Mouse (Mus musculus) midbrain, embryonic 12.5 days (tissue): ENCODE data around the gene Shld2. TPM values are rescaled to one million over a fixed set of nuclear protein-coding genes. Genes with fewer than 3 reads are reported as not detected.
"Not testable (repeated sequence)": the region's sequence is repeated elsewhere in the genome, so short reads cannot be mapped to it uniquely, and the experiment has no call there.

Source experiments
- ATAC-seq: fragments of 200-750 bp; cut with Nextera tagmentation; 2 replicates; pipeline ENCODE4 v1.8.0; 2017; ENCODE audit warnings: low read depth, moderate TSS enrichment, moderate library complexity; ENCODE audit not compliant: low FRiP score
- H3K27ac ChIP-seq: fragments of 300-500 bp; sonication (generic); replicated peaks from 2 replicates; pipeline ENCODE4 v1.5.1; 2016; ENCODE audit warnings: mild to moderate bottlenecking
- H3K27me3 ChIP-seq: fragments of 300-500 bp; sonication (generic); 2 replicates; pipeline ENCODE4 v1.6.1; 2016; ENCODE audit warnings: mild to moderate bottlenecking
- H3K36me3 ChIP-seq: fragments of 300-500 bp; sonication (generic); 2 replicates; pipeline ENCODE4 v1.6.1; 2016
- H3K4me1 ChIP-seq: fragments of 300-500 bp; sonication (generic); 2 replicates; pipeline ENCODE4 v1.6.1; 2016
- H3K4me2 ChIP-seq: fragments of 300-500 bp; sonication (generic); replicated peaks from 2 replicates; pipeline ENCODE4 v1.6.1; 2016; ENCODE audit warnings: mild to moderate bottlenecking, moderate library complexity
- H3K4me3 ChIP-seq: fragments of 300-500 bp; sonication (generic); 2 replicates; pipeline ENCODE4 v1.5.1; 2016; ENCODE audit warnings: mild to moderate bottlenecking
- H3K9ac ChIP-seq: fragments of 300-500 bp; sonication (generic); replicated peaks from 2 replicates; pipeline ENCODE4 v1.6.1; 2016; ENCODE audit warnings: mild to moderate bottlenecking, moderate library complexity
- H3K9me3 ChIP-seq: fragments of 300-500 bp; sonication (generic); 2 replicates; pipeline ENCODE4 v1.6.1; 2016; ENCODE audit warnings: mild to moderate bottlenecking
- WGBS: fragments of 180-500 bp; shearing (Covaris S2); methylation state at CpG from one replicate; pipeline ENCODE4 v1.1.7; 2016; 5-methylcytosine and 5-hydroxymethylcytosine counted together
- polyA plus RNA-seq: library from polyadenylated mRNA; unstranded; fragments of >200 nt; fragmentation: Nextera tagmentation; extraction: Ambion mirVana; gene quantifications from 2 replicates; pipeline ENCODE4 v1.2.1, GENCODE M21; 2016

The Shld2 gene
- polyA plus RNA-seq, 1 experiment from 2014 or later = 7.9 TPM

GRCm38 (mm10) chr14:34274141-34274540 is 36.2 kb downstream of the Shld2 start:
- no peaks in the 10 kb centered on the region for H3K36me3 ChIP-seq
- no peak overlapping the region for H3K27ac ChIP-seq
- no peak for ATAC-seq
- H3K4me1 ChIP-seq = no peaks in the 10 kb centered on the region
- no peaks in the 10 kb centered on the region for H3K9me3 ChIP-seq
- no peak overlapping the region for H3K4me2 ChIP-seq
- H3K4me3 ChIP-seq = no peak overlapping the region
- no peak overlapping the region for H3K9ac ChIP-seq
- H3K27me3 ChIP-seq = no peaks in the 10 kb centered on the region
- 90% methylated on average over 3 of the region's 3 CpGs for WGBS

DNA sequence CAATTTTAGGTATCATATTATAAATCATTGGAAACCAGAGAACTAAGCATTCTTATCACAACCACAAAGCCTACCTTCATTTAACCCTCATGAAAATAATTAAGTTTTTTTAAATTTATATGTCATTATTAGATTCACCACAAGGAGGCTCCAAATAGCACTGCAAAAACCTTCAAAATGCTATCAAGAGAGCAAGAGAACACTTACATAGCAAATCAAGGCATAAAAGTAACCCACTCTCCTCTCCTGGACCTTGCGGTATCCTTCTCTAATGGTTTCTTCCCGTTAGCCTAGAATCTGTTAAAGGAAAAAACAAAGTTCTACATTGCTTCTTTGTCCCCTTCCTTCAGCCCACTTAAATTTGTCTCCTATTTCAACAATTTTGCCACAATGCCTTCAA is 37.0 kb downstream of the Shld2 start:
- no peak overlapping the region for H3K27ac ChIP-seq
- no peak overlapping the region for H3K4me3 ChIP-seq
- H3K4me1 ChIP-seq = no peaks in the 10 kb centered on the region
- H3K9ac ChIP-seq = no peak overlapping the region
- 68% methylated on average over 2 of the region's 2 CpGs for WGBS
- no peak overlapping the region for H3K4me2 ChIP-seq
- no peaks in the 10 kb centered on the region for H3K36me3 ChIP-seq
- ATAC-seq = no peak
- H3K27me3 ChIP-seq = no peaks in the 10 kb centered on the region
- no peaks in the 10 kb centered on the region for H3K9me3 ChIP-seq

GRCm38 (mm10) chr14:34268046-34268445 is 42.2 kb downstream of the Shld2 start:
- Histone ChIP-seq H3K36me3 (no peaks in the 10 kb centered on the region), H3K4me3 (no peak overlapping the region), H3K4me2 (no peak overlapping the region), H3K9ac (no peak overlapping the region), H3K9me3 (no peaks in the 10 kb centered on the region), H3K27me3 (no peaks in the 10 kb centered on the region), H3K4me1 (no peaks in the 10 kb centered on the region), H3K27ac (no peak overlapping the region)
- WGBS = 82% methylated on average over 9 of the region's 9 CpGs
- no peak for ATAC-seq

- H3K4me1 ChIP-seq, H3K27me3 ChIP-seq, H3K27ac ChIP-seq, H3K4me2 ChIP-seq, H3K9me3 ChIP-seq, H3K36me3 ChIP-seq, H3K4me3 ChIP-seq, ATAC-seq, H3K9ac ChIP-seq: not testable (repeated sequence)
- whole genome bisulfite sequencing = 71% methylated on average over 3 of the region's 3 CpGs
Measured at GRCm38 (mm10) chr14:34258525-34258924, 51.8 kb downstream of the Shld2 start.

DNA sequence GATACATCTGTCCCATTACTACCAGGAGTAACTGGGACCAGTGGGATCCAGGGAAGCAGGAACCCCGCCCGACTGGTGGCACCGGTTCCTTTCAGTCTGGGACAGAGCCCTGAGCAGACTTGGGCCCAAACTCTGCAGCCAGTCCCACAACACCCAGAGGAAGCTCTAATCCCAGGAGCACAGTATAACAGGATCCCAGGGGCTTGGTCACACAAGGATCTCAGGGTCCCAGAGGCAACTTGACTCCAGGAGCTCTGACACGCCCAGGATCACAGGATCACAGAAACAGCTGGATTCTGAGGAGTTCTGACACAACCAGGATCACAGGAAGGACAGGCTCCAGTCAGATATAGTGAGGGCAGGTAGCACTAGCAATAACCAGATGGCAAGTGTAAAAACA is 57.0 kb downstream of the Shld2 start:
- Histone ChIP-seq H3K4me2 (no peak overlapping the region), H3K4me3 (no peak overlapping the region), H3K9ac (no peak overlapping the region), H3K27ac (no peak overlapping the region), H3K27me3 (no peaks in the 10 kb centered on the region), H3K36me3 (no peaks in the 10 kb centered on the region), H3K9me3 (no peaks in the 10 kb centered on the region), H3K4me1 (no peaks in the 10 kb centered on the region)
- WGBS = 90% methylated on average over 4 of the region's 4 CpGs
- ATAC-seq = no peak

DNA sequence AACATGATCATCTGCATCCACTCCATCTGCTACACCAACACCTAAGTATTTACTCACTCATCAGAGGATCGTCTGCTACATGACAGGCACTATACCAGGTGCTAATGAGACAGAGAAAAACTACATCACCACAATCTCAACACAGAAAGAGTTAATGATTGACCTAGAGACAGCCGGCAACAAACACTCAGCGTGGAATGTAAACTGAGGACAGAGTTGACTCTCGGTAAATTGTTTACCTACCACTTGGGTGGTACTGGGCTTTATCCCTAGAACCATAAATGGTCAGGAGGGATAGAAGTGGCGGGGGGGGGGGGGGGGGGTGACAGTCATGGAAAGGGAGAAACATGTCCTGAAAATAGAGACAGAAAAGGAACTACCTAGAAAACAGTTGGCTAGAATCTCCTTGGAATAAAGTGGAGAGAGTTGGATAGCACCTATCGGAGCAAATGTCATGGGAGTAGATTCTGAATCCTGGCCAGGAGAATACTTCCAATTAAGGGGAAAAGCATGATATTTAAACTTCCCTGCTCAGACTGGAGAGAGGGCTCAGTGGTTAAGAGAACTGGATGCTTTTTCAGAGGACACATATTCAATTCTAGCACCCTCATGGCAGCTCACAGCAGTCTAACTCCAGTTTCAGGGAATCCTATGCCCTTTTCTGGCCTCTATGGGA is 57.7 kb downstream of the Shld2 start:
- Histone ChIP-seq H3K9ac (no peak overlapping the region), H3K4me2 (no peak overlapping the region), H3K4me1 (no peaks in the 10 kb centered on the region), H3K4me3 (no peak overlapping the region), H3K27ac (no peak overlapping the region), H3K9me3 (no peaks in the 10 kb centered on the region), H3K36me3 (no peaks in the 10 kb centered on the region), H3K27me3 (no peaks in the 10 kb centered on the region)
- WGBS = 66% methylated on average over 5 of the region's 6 CpGs
- no peak for ATAC-seq

DNA sequence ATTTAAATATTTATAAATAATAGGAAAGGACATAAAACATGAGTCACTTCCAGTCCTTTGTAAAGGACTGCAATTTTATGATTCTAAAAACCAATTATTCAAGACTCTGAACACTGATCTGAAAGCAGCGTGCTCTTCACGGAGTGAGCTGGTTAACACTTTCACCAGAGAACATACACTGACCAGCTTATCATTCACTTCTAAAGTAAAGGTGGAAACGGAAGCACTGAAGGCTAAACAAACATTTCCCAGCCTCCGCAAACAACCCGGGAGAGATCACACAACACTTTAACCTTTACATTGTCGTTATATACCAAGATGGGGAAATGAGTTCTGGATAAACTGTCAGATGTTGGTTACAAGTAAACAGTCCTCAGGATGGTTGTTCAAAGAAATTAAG is 69.6 kb downstream of the Shld2 start:
- Histone ChIP-seq H3K4me3 (no peak overlapping the region), H3K36me3 (no peaks in the 10 kb centered on the region), H3K9me3 (no peaks in the 10 kb centered on the region), H3K4me2 (no peak overlapping the region), H3K9ac (no peak overlapping the region), H3K27ac (no peak overlapping the region), H3K4me1 (no peaks in the 10 kb centered on the region), H3K27me3 (no peaks in the 10 kb centered on the region)
- WGBS = 73% methylated on average over 6 of the region's 6 CpGs
- ATAC-seq = no peak

GRCm38 (mm10) chr14:34240263-34240662 is 70.0 kb downstream of the Shld2 start:
- no peak overlapping the region for H3K4me2 ChIP-seq
- H3K9ac ChIP-seq = no peak overlapping the region
- no peaks in the 10 kb centered on the region for H3K9me3 ChIP-seq
- H3K4me1 ChIP-seq = no peaks in the 10 kb centered on the region
- no peaks in the 10 kb centered on the region for H3K36me3 ChIP-seq
- H3K27me3 ChIP-seq = no peaks in the 10 kb centered on the region
- H3K27ac ChIP-seq = no peak overlapping the region
- 89% methylated on average over 10 of the region's 10 CpGs for WGBS
- no peak for ATAC-seq
- no peak overlapping the region for H3K4me3 ChIP-seq

DNA sequence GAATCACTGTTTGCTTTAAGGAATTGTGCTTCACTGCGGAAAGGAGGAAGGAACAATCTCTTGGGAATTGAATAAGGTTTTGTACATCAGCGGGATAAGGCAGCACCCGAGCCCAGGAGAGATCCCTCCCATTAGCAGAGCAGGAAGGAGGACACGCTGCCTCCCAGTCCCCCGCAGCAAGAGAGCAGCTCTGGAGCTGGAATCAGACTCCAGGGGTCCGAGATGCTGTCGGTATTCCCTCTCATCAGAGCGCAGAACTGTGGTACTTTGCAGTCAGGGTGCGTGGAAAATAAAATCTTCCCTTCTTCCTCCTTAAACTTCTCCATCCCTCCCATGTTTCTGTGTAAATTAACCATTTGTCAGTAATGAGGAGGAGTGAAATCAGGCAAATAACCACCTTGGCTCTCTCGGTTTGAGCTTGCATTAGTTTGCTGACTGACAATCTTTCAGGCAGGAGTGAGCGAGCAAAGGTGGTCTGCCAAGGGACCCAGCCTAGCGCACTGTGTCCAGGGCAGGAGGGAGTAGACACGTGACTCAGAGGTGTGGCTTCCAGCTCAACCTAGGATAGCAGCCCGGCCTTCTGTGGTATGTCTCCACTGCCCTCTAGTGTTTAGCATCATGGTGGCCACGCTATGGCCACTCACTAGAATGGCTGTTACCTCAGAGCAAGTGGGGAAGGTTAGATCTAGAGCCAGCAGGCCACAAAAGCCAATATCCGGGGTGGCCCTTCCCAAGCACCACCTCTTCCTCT is 75.5 kb downstream of the Shld2 start:
- peaks cover 3% of the 10 kb centered on the region; the same call in 1 of the 2 replicates for H3K27me3 ChIP-seq
- H3K9ac ChIP-seq = peak overlapping the region; percentile 40; the same call in 1 of the 2 replicates
- ATAC-seq = peak; percentile 98
- H3K9me3 ChIP-seq = no peaks in the 10 kb centered on the region
- 3% methylated on average over 16 of the region's 16 CpGs for WGBS
- H3K4me2 ChIP-seq = peak overlapping the region; percentile 62
- H3K4me3 ChIP-seq = peak overlapping the region; percentile 29
- peaks cover 4% of the 10 kb centered on the region; the same call in 1 of the 2 replicates for H3K4me1 ChIP-seq
- H3K36me3 ChIP-seq = no peaks in the 10 kb centered on the region
- H3K27ac ChIP-seq = no peak overlapping the region

DNA sequence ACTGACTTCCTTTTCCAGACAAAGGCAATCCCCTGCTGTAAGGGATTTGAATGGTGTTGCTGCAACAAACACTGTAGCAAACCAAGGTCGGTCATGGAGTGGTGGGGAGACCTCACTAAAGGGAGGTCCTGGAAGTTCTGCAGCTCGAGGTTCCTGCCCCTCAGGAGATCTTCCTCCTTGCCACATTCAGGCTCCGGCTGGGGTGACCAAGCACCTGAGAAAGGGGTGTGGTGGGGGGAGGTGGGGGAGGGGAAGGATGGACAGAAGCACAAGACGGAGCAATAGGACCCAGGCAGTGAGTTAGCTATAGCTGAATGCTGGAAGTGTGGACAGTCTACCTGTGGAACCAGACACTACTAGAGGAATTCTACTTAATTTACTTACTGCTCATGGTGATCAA is 76.4 kb downstream of the Shld2 start:
- no peak for ATAC-seq
- Histone ChIP-seq H3K4me3 (no peak overlapping the region), H3K27ac (no peak overlapping the region), H3K36me3 (no peaks in the 10 kb centered on the region), H3K9me3 (no peaks in the 10 kb centered on the region), H3K27me3 (peaks cover 3% of the 10 kb centered on the region; the same call in 1 of the 2 replicates), H3K9ac (no peak overlapping the region), H3K4me1 (peaks cover 4% of the 10 kb centered on the region; the same call in 1 of the 2 replicates), H3K4me2 (no peak overlapping the region)
- 60% methylated on average over 4 of the region's 4 CpGs for WGBS

DNA sequence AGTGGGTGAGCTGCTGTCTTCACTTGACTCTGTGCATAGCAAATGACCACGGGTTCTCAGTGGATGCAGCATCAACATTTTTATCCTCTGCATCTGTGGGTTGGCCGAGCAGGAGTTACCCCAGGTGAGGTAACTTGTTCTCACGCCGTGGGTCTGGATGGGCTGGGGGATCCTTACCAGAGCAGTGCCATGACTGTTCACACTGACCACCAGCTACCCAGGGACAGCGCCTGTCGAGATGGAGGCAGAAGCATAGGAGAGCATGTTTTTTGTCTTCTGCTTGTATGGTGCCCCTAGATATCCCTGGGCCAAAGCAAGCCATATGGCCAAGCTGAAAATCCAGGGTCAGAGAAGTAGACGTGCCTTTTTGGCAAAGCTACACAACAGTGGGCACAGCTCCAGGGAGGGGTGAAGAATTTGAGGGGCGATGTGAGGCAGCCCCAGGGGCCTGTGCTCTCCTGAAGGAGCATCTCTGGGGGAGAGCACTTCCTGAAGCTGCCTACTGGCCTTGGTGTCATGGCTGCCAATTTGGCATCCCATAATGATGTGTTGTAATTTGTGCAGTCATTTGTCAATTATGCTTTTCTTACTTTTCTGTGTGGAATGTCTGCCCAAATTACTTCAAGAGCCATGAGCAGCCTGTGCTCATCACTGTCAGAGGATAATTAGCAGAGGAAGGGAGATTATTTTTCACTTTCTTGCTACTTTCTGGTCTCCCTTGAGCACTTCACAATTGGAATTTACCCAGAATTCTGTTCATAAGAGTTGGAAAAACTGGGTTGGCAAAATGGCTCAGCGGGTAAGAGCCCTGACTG is 77.2 kb downstream of the Shld2 start:
- H3K27ac ChIP-seq = no peak overlapping the region
- H3K4me1 ChIP-seq = peaks cover 4% of the 10 kb centered on the region; the same call in 1 of the 2 replicates
- no peak overlapping the region for H3K4me2 ChIP-seq
- ATAC-seq = no peak
- H3K36me3 ChIP-seq = no peaks in the 10 kb centered on the region
- WGBS = 88% methylated on average over 9 of the region's 9 CpGs
- no peak overlapping the region for H3K9ac ChIP-seq
- H3K4me3 ChIP-seq = no peak overlapping the region
- H3K27me3 ChIP-seq = peaks cover 3% of the 10 kb centered on the region; the same call in 1 of the 2 replicates
- H3K9me3 ChIP-seq = no peaks in the 10 kb centered on the region

GRCm38 (mm10) chr14:34232340-34232739 is 78.0 kb downstream of the Shld2 start:
- no peak overlapping the region for H3K27ac ChIP-seq
- H3K9ac ChIP-seq = no peak overlapping the region
- ATAC-seq = no peak
- peaks cover 3% of the 10 kb centered on the region; the same call in 1 of the 2 replicates for H3K27me3 ChIP-seq
- WGBS = 42% methylated on average over 7 of the region's 7 CpGs
- H3K4me2 ChIP-seq = no peak overlapping the region
- no peak overlapping the region for H3K4me3 ChIP-seq
- H3K9me3 ChIP-seq = no peaks in the 10 kb centered on the region
- H3K4me1 ChIP-seq = peaks cover 4% of the 10 kb centered on the region; the same call in 1 of the 2 replicates
- H3K36me3 ChIP-seq = no peaks in the 10 kb centered on the region
